Mouse (Mus musculus) midbrain, postnatal 0 days (tissue): ENCODE data around the gene Gng5. TPM values are rescaled to one million over a fixed set of nuclear protein-coding genes. Genes with fewer than 3 reads are reported as not detected.

Source experiments
- ATAC-seq: fragments of 200-750 bp; cut with Nextera tagmentation; 2 replicates; pipeline ENCODE4 v1.8.0; 2017; ENCODE audit warnings: moderate number of reproducible peaks, mild to moderate bottlenecking, moderate TSS enrichment, moderate library complexity; ENCODE audit not compliant: low FRiP score
- DNase-seq: peaks from one replicate; pipeline ENCODE4 v3.0.0-alpha.2; 2015; ENCODE audit warnings: low spot score
- H3K27ac ChIP-seq: fragments of 300-500 bp; sonication (generic); 2 replicates; pipeline ENCODE4 v1.5.1; 2014; ENCODE audit warnings: low read depth, mild to moderate bottlenecking, low read length, mixed read lengths
- H3K27me3 ChIP-seq: fragments of 300-500 bp; sonication (generic); 2 replicates; pipeline ENCODE4 v1.6.1; 2014; ENCODE audit warnings: low read length, control low read depth, mixed read lengths; ENCODE audit not compliant: insufficient read depth
- H3K36me3 ChIP-seq: fragments of 300-500 bp; sonication (generic); 2 replicates; pipeline ENCODE4 v1.6.1; 2014; ENCODE audit warnings: low read length, control low read depth, mixed read lengths; ENCODE audit not compliant: insufficient read depth
- H3K4me1 ChIP-seq: fragments of 300-500 bp; sonication (generic); 2 replicates; pipeline ENCODE4 v1.6.1; 2014; ENCODE audit warnings: mild to moderate bottlenecking, control low read depth, antibody characterized with exemption, low read length, mixed read lengths; ENCODE audit not compliant: insufficient read depth
- H3K4me2 ChIP-seq: fragments of 300-500 bp; sonication (generic); 2 replicates; pipeline ENCODE4 v1.6.1; 2014; ENCODE audit warnings: low read depth, mild to moderate bottlenecking, low read length, mixed read lengths; ENCODE audit not compliant: poor library complexity, severe bottlenecking
- H3K4me3 ChIP-seq: fragments of 300-500 bp; sonication (generic); 2 replicates; pipeline ENCODE4 v1.5.1; 2014; ENCODE audit warnings: low read depth, mild to moderate bottlenecking, low read length, moderate library complexity
- H3K9ac ChIP-seq: fragments of 300-500 bp; sonication (generic); replicated peaks from 2 replicates; pipeline ENCODE4 v1.6.1; 2014; ENCODE audit warnings: mild to moderate bottlenecking, low read length, moderate library complexity, mixed read lengths; ENCODE audit not compliant: poor library complexity, severe bottlenecking
- H3K9me3 ChIP-seq: fragments of 300-500 bp; sonication (generic); 2 replicates; pipeline ENCODE4 v1.6.1; 2016; ENCODE audit warnings: low read length, control low read depth
- CTCF ChIP-seq: IDR thresholded peaks from 2 replicates; pipeline ENCODE4 v1.5.1; 2016; ENCODE audit warnings: antibody characterized with exemption, mild to moderate bottlenecking
- whole genome bisulfite sequencing: fragments of 180-500 bp; shearing (Covaris S2); extraction: QIAGEN DNeasy Blood & Tissue Kit; methylation state at CpG from one replicate; pipeline ENCODE4 v1.1.7; 2014; 5-methylcytosine and 5-hydroxymethylcytosine counted together
- polyA plus RNA-seq: library from polyadenylated mRNA; unstranded; fragments of >200 nt; fragmentation: Nextera tagmentation; extraction: Ambion mirVana; gene quantifications from 2 replicates; pipeline ENCODE4 v1.2.1, GENCODE M21; 2015
- total RNA-seq: library from RNA; depleted of rRNA; stranded (reverse); fragments of >200 nt; gene quantifications from 2 replicates; pipeline ENCODE4 v1.2.3, GENCODE M21; 2014

Gene Gng5
- total and polyA plus RNA-seq, 2 experiments from 2014 or later: 67.5 to 247 TPM

DNA sequence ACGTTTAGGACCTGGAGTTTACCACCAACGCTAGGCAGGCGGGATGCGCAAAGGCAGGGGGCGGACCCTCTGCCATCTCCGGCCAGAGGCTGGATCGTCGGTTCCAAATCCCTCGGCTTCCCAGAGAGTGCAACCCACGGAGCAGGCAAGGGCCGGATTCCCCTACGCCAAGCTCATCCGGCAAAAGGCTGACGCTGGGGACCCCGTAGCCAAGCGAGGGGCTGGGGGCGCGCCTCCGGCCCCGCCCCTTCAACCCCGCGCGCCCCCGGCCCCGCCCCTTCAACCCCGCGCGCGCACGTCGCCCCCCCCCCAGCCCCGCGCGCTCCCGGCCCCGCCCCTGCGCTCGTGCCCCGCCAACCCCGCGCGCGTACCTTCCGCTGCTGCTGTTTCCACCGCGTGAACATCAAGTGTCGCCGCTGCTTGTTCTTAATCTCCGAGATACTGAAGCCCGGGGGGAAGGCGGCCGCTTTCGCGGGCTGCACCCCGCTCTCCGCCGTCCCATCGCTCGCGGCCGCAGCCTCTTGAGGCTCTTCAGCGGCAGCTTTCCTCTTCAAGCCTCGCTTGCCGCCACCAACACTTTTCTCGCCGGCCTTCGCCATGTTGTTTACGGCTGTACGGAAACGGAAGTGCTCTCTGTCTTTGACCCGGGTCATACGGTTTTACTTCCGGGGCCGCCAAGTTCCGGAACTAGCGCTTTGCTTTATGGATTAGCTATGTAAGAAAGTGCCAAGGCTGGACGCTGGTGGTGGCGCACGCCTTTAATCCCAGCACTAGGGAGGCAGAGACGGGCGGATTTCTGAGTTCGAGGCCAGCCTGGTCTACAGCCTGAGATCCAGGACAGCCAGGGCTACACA is 21.4 kb downstream of the Gng5 start, which contains the start of gene Rpf1:
Gene Rpf1, minus strand, starts transcription at position 632 of the 854 bp plus-strand sequence.
- under 1% methylated on average over 59 of the region's 82 CpGs for WGBS
- no peaks in the 10 kb centered on the region for H3K4me1 ChIP-seq
- H3K36me3 ChIP-seq: peaks cover 11% of the 10 kb centered on the region; the same call in 1 of the 2 replicates
- H3K27me3 ChIP-seq: no peaks in the 10 kb centered on the region
- H3K9me3 ChIP-seq: no peaks in the 10 kb centered on the region
- H3K27ac ChIP-seq: peak within 1 kb of the TSS; percentile 98
- peak within 1 kb of the TSS; percentile 83 for H3K4me3 ChIP-seq
- peak within 1 kb of the TSS; percentile 79 for H3K9ac ChIP-seq
- DNase-seq: peak; percentile 95
- TF ChIP-seq CTCF: peak; percentile 18
- H3K4me2 ChIP-seq: peak within 1 kb of the TSS; percentile 55
- ATAC-seq: peak; percentile 95

DNA sequence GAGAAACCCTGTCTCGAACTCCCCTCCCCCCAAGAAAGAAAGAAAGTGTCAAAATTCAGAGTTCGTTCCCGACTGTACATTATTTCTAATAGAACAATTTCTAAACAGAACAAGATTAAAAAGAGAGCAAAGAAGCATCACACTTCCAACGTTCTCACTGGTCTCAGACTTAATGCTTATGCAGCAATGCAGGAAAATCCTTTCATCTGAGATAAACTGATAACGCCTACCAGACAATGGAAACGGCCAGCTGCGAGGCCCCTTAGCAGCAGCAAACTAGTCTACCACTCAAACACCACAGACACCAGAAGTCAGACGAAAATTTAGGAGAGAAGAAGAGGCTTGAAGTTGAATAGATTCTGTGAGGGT is 22.0 kb downstream of the Gng5 start:
- Histone ChIP-seq H3K36me3 (peaks cover 11% of the 10 kb centered on the region; the same call in 1 of the 2 replicates), H3K4me3 (peak overlapping the region; percentile 83), H3K4me2 (peak overlapping the region; percentile 55), H3K4me1 (no peaks in the 10 kb centered on the region), H3K27ac (peak overlapping the region; percentile 98), H3K9me3 (no peaks in the 10 kb centered on the region), H3K27me3 (no peaks in the 10 kb centered on the region), H3K9ac (no peak overlapping the region)
- DNase-seq (no peak), ATAC-seq (peak; percentile 24; the same call in 1 of the 2 replicates)
- no peak for TF ChIP-seq CTCF
- 13% methylated on average over 8 of the region's 8 CpGs for WGBS

DNA sequence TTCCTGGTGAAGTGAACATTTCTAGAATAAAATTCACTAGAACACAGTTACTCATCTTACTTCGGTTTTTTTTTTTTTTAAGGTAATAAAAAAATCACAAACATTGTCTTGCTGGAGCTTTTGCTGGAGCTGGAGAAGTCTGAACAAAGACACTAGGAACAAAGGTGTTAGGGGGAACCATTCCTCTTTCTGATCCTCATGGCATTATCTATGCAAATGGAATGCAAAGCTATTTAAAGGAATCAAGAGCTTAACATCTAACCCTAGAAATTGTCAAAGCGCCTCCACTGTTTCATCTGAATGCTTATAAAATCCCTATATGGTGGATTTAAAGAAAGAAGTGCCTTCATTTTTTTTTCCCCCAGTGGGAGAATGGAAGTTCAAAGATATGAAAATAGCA is 28.7 kb downstream of the Gng5 start:
- ATAC-seq (no peak), DNase-seq (no peak)
- WGBS: 11% methylated on average over 2 of the region's 2 CpGs
- Histone ChIP-seq H3K9ac (no peak overlapping the region), H3K27me3 (no peaks in the 10 kb centered on the region), H3K27ac (no peak overlapping the region), H3K4me3 (no peak overlapping the region), H3K4me2 (no peak overlapping the region), H3K36me3 (no peaks in the 10 kb centered on the region), H3K4me1 (no peaks in the 10 kb centered on the region), H3K9me3 (no peaks in the 10 kb centered on the region)
- no peak for TF ChIP-seq CTCF

DNA sequence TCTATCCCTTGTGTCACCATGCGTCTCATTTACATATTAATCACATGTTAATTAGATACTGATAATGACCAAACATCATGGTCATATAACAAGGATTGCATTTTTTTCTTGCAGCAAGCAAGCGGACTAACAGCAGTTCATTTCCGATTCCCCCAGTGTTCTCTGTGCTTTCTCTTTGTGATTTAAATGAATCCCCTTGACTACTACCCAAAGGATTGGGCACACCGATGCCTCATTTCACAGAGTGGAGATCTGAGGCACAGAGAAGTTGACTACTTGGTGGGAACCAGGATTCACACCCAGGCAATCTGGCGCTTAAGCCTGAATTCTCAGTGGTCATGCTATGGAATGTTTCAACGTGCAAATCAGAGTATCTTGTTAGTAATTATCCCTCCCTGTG is 35.4 kb downstream of the Gng5 start:
- whole genome bisulfite sequencing: 62% methylated on average over 6 of the region's 6 CpGs
- no peak overlapping the region for H3K9ac ChIP-seq
- H3K27ac ChIP-seq: no peak overlapping the region
- no peak for TF ChIP-seq CTCF
- no peak overlapping the region for H3K4me3 ChIP-seq
- no peak overlapping the region for H3K4me2 ChIP-seq
- no peak for DNase-seq
- H3K9me3 ChIP-seq: no peaks in the 10 kb centered on the region
- no peaks in the 10 kb centered on the region for H3K36me3 ChIP-seq
- no peaks in the 10 kb centered on the region for H3K4me1 ChIP-seq
- no peak for ATAC-seq
- H3K27me3 ChIP-seq: no peaks in the 10 kb centered on the region

DNA sequence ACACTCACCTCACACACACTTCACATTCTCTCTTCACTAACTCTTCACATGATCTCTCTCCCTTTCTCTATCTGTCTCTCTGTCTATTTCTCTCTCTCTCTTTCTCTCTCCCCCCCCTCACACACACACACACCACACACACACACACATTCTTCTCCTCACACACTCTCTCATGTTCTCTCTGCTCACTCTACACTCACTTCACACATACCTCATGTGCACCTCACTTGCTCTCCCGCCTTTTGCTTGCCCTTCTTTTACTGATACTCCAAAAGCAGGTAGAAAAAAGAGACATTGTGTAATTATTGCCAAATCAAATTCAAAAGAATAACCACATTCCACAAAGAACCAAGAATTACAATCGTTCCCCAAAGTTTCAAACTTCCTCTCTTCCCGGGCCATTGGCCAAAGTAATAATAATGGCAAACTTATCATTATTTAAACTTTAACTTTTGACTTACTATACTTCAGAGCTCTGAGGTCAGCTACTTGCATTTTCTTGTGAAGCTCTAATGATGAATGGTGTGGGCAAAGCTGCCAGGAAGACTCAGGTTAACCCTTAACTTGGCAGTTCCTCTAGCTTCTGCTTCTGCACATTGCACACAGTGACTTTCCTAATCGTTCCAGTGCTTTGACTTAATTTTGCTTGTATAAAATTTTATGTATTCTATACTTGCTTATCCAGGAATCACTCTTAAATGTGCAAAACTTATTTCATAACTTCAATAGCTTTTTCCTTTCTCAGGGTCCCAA is 41.1 kb downstream of the Gng5 start:
- Histone ChIP-seq H3K4me2 (no peak overlapping the region), H3K4me1 (no peaks in the 10 kb centered on the region), H3K36me3 (no peaks in the 10 kb centered on the region), H3K4me3 (no peak overlapping the region), H3K9ac (no peak overlapping the region), H3K9me3 (no peaks in the 10 kb centered on the region), H3K27ac (no peak overlapping the region), H3K27me3 (no peaks in the 10 kb centered on the region)
- ATAC-seq: no peak
- DNase-seq: no peak
- no peak for TF ChIP-seq CTCF
- WGBS: 85% methylated on average over 4 of the region's 4 CpGs

DNA sequence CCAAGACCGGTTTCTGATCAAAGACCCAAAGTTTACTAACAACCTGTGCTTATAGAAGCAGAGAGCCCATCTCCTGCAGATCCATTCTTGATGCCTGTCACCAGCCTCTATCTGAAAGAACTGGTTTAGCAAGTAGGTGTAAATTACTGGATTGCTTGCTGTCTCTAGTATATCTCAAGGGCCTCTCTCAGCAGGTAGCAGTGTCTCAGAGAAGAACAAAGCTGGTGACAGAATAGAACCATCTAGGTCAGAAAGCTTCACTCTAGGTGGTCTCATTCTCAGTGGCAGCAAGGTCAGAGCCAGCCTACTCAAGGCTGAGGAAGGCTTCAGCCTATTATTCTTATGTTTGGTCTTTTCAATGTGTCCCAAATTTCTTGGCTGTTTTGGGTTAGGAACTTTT is 44.0 kb downstream of the Gng5 start:
- H3K27me3 ChIP-seq: no peaks in the 10 kb centered on the region
- DNase-seq: no peak

More for the DNA sequence above, 44.0 kb downstream of the Gng5 start:
- no peak overlapping the region for H3K4me2 ChIP-seq
- H3K4me1 ChIP-seq: no peaks in the 10 kb centered on the region
- H3K36me3 ChIP-seq: no peaks in the 10 kb centered on the region
- ATAC-seq: no peak
- no peaks in the 10 kb centered on the region for H3K9me3 ChIP-seq
- no peak overlapping the region for H3K4me3 ChIP-seq
- TF ChIP-seq CTCF: no peak
- 48% methylated on average over 1 of the region's 1 CpGs for WGBS
- H3K27ac ChIP-seq: no peak overlapping the region
- no peak overlapping the region for H3K9ac ChIP-seq
